Mouse (Mus musculus): ENCODE measurements at regions not wholly inside any gene's neighbourhood (a gene's known extent, or its start where the extent isn't known, plus 50 kb on each side); places are given as distances from the start of the nearest gene placed in this dataset.
A peak's percentile ranks its signal among the peaks of the same experiment; 100 is the strongest.
"Not testable (repeated sequence)": the region's sequence is repeated elsewhere in the genome, so short reads cannot be mapped to it uniquely, and the experiment has no call there.

DNA sequence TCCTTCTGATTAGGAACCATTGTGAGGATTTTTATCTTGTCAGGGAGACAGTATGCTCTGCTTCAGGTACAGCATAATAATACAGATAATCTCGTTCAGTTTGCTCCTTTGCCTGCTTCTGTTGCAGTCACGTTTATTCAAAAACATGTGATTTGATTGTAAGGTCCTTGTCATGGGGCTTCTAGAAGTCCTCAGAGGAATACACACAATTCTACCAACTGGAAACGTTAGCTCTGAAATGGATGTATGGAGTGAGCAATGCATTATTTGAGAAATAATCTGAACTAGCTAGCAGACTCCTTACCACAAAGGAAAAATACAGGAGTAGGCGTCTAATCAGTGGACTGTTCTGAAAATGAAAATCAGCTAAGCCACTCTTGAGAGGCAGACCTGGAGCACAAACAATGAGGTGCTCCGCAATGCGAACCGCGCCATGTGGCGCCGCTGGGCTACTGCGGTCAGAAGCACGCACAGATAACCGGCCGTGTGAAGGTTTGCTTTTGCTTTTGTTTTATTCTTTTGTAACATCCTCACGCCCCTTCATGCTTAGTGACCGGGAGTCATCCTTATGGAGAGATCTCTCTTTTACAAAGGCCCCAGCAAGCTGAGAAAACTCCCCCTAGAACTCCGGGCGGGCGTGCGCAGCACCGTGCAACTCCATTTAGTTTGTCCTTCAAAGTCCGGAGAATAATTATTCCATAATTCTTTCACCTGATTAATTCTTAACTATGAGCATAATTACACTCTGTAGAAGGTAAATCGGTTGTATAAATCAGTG, 419.7 kb downstream of the Nova1 start:
- ATAC-seq (ENCODE audit: low TSS enrichment) = peak; percentile 89

DNA sequence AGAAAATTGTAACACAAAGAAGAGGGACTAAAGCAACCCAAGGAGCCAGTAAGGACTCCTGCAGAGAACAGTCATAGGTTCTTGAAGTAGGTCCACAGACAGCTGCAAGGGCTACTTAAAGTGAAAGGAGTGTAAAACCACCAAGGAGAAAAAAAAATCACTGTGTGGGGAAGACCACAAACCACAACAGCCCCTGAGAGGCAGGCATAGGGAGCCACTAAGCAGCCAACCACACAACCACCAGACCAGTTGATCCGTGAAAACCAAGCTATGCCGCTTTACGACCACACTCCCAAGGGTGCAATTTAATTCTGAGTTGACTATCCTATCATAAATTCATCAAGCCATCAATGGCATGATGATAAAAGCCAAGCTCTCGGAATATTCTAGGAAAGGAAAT, 423.5 kb downstream of the Nova1 start:
- no peak for ATAC-seq (ENCODE audit: low TSS enrichment)

DNA sequence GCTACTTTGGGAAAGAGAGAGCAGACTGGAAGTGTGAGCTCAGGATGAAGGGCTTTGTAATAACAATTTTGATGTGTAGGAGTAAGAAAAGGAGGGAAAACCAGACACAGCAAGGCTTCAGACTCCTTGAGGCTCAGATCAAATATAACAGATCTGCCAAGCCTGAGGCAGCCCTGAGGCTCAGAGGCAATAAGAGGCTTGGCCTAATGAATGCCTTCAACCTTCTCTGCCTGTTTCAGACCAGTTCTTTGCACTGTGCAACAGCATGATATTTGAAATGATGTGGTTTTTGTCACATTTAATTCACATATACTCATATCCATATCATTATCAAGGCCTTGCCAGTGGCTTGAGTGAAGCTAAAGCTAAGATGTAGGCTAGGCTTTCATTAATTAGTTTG, 425.0 kb downstream of the Nova1 start:
- ATAC-seq (ENCODE audit: low TSS enrichment) = no peak

DNA sequence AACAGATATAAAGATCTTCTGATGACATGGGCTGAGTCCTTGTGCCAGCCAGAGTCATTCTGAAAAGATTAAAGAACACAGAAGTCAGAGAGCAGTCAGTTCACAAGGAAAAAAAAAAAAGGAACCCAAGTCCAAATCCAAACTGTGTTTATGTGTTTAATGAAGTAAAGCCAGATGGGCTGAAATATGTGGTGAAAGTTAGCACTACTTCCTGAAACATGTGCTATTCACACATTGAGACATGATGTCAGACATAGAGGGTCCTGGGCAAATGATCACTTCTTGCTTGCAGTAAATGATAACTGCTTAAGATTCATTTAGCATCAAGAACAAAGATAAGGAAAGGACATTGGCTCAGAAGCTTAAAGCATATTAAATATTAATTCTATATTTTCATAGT, 439.8 kb downstream of the Nova1 start:
- ATAC-seq (ENCODE audit: low TSS enrichment) = no peak

DNA sequence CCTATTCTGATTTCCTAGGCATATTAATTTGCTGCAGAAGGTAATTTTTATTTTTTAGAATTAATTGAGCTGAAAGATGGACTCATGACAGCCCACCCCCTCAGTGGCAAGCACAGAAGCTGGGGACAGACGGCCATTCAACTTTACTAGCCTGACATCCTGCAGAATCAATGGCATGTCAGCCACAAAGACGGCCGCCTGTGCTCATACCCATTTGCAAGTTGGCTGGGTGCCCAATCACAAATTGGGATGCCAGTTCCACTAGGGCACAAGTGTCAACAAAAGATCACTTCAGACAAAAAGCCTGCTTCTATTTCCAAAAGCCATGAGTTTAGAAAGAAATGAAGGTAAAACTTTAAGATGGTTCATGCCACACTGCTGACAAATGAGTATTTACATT, 447.0 kb downstream of the Nova1 start:
- ATAC-seq (ENCODE audit: low TSS enrichment) = no peak

DNA sequence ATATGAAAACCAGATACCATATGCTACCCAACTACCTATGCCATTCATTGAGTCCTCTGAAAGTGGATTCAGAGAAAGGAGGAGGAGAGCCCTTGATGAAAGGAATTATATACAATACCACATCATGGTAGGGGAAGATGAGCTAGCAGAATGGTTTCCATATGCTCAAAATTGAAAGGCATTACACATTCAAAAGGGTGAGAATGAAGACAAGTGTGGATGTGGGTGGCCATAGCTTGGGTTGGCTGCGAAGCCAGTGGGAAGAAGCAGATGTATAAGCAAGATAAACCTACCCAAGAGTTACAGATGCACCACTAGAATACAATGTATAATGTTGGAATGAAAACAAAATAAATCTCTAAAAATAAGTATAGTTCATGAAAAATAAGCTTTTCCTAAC, 485.4 kb downstream of the Nova1 start:
- ATAC-seq (ENCODE audit: low TSS enrichment) = peak; percentile 97

DNA sequence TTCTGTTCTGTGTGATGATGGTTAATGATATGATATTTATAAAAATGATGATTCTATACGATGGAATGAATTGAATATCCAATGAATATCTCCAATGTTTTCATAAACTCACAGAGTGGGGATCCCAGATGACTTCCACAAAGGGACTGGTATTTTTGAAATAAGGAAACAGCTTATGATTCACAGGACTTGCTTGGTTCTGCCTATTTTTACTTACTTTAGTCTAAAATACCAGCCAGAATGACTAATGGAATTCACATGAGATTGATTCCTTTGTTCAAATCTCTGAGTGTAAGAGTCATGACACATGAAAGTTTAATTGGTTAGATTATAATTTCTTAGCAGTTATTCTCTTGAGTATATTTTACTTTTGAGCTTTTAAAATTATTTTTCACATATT, 490.9 kb downstream of the Nova1 start:
- peak; percentile 81 for ATAC-seq (ENCODE audit: low TSS enrichment)

DNA sequence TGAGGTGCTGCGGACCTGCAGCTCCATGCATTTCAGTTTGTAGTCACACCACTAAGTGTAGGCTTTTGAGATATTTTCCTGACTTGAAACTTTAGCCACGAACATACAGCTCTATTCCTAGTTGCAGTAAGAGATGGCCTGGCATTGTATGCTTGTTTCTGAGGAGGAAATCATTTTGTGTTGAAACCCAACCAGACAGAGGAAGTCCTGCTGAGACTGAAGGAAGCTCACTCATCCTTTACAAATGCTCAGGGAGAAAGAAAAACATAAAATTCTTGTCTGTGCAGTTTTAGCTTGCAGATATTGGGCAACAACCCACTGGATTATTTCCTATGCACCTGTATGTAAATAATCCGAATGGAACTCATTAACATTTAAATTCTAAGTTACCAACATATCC, 495.5 kb downstream of the Nova1 start:
- no peak for ATAC-seq (ENCODE audit: low TSS enrichment)

DNA sequence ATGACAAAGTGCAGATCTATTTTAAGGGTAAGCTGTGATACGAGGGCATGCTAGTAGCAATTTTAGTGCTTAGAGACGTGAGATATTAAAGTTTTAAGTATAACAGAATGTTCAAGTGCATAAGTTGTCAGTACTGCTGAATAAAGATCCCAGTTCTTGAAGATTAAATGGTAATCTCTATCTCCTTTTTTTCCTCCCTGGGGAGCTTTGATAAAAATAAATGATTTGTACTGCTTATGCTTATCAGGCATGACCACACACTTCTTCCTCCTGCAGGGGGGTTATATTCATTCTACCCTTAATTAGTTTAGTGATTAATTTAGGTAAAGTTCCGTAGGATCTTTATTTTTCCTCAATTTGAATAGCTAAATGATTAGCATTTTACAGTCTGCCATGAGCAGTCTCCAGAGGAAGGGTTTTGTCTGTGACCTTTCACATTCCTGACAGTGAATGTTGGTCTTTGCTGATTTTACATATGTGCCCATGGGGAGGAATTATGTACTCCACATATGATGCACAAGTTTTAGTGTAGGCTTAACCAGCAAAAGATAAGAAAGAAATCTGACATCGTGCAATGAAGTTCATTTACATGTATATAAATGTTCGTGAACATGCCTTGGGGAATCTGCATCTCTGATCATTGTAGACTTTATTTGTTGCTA, 515.5 kb downstream of the Nova1 start:
- ATAC-seq (ENCODE audit: low TSS enrichment) = no peak

DNA sequence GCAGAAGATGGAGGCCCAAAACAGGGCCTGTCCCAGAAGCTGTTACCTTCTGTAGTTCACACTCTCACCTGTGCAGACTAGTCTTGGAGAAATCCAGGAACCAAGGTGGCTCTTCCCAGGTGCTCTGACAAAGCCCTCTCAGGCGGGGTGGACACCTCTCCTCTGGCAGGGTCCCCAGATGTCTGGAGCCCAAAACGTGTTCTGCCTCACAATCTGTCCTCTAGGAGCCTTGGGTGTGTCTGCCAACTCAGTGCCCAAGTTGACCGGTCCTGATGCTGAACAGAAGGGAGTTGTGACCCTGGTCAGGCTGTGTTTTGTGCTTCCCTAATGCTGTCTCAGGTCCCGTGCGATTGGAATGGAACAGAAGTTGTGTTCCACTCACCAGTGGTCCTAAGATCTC, 519.8 kb downstream of the Nova1 start:
- ATAC-seq (ENCODE audit: low TSS enrichment) = no peak

DNA sequence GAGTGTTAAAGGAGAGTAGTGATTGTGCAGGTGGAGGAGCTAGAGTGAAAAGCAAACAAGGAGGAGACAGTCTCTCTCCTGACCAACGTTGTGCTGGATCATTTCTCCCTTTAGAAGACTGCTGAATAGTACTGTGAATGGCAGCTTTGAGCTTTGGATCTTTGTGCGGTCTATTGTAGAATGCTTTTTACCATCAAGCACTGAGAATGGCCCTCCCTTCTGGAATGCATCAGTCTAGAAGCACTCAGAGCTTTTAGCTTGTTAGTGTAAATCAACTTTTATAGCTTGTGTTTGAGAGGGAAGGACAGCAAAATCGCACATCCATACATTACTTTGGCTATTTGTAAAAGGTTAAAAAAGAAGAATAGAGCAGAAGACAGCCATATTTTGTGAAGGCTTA, 534.2 kb downstream of the Nova1 start:
- no peak for ATAC-seq (ENCODE audit: low TSS enrichment)

DNA sequence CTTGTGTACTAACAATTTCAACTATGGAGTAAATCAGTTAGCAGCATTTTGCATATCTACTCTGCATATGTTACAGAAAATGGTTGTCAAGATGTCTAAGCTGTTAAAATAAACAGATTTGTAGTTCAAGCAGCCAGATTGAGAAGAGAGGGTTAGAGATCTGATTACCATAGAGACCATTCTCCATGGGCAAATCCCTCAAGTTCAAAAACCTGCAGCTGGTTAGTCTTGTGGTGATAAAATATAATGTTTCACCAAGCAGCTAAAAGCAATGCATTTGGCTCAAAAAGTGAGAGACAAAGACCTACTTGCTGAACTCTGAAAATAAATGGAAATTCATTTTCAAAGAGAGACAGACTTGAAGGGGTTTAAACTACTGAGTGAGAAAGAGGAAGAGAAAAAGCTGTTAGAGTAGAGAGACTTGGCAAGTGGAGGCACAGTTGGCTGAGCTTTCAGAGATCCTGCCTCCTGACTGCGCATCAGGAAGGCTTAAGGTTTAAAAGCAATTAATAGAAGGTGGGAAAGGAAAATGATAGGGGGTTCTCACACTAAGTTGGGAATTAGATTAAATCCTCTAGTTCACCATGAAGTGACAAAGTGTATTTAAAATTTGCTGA, 570.2 kb downstream of the Nova1 start:
- peak; percentile 38; the same call in 1 of the 2 replicates for ATAC-seq (ENCODE audit: low TSS enrichment)

DNA sequence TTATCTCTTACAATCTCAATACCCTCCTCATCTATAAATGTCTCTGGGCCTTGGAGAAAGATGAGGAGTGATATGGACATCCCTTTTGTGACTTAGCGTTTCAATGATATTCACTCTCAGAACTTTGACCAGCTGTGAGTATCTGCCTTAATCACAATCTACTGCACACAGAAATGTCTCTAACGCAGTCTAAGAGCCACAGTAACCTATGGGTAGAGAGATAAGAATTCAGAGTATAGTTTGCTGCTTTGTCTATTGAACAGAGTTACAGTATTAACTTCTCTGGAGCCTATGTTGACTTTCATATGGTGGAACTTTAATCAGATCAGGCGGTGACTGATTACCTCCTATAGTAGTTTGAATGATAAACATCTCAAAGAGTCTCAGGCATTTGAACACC, 573.8 kb downstream of the Nova1 start:
- no peak for ATAC-seq (ENCODE audit: low TSS enrichment)

DNA sequence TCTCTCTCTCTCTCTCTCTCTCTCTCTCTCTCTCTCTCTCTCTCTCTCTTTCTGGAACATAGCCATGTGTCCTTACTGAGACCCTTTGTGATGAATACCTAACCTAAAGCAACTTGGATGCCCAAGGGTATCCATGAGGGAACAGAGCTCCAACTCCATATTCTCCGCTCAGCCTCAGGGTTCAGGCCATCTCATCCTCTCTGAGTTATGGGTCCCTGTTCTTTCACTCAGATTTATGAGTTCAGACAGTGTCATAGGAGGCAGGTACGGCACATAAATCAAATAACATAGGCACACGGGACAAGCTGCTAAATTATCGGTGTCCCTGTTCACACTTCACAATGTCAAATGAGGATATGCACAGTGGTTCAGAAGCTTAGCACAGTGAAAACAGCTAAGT, 586.4 kb downstream of the Nova1 start:
- ATAC-seq (ENCODE audit: low TSS enrichment) = no peak

DNA sequence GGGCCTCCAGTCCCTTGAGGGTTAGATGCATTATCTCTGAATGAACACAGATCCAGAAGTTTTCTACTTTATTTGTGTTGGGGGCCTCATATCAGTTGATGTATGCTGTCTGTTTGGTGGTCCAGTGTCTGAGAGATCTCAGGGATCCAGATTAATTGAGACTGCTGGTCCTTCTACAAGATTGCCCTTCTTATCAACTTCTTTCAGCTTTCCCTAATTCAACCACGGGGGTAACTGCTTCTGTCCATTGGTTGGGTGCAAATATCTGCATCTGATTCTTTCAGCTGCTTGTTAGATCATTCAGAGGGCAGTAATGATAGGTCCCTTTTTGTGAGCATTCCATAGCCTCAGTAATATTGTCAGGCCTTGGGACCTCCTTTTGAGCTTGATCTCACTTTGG, 603.4 kb downstream of the Nova1 start:
- ATAC-seq (ENCODE audit: low TSS enrichment) = not testable (repeated sequence)

DNA sequence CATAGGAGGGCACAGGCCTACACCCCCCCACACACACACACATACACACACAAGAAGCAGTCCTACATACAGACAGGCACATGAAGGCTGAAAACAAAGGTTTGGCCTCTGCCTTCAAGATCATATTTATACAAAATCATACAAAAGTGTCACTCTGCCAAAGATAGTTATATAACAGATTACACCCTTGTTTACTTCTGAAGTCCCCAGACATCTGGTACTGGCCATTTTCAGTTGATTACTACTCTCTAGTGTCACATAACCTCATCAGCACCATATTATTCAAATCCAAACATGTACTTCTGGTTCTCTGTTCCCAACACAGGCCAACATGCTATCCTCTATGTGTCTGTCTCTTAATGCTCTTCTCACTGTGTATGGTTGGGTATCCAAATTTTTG, 619.7 kb downstream of the Nova1 start:
- no peak for ATAC-seq (ENCODE audit: low TSS enrichment)

DNA sequence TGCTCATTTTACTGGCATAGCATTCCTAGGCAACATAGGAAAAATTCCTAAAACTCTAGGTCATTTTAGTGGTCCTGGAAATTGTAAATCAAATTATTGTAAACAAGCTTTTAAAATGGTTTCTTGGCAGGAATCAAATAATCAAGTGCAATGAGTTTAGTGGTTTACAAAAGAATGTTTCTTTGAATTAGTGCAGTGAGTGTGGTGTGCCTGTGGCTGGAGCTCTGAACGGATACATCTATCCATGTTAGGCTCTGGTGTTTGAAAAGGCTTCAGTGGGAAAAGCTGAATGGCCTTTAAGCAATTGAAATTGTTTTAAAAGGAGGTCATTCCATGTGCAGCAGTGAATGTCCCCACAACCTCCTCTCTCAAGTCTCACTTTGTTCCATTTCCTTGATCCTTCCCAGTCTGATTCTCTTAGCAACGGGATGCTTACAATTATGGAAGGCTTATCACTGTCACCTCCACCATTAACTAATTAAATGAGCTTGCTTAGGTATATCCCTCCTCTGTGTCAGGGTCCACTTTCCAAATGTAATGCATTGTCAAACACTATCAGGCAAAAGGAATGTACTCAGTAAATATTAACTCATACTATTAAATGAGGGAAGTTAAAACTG, 621.1 kb downstream of the Nova1 start:
- ATAC-seq (ENCODE audit: low TSS enrichment) = no peak

DNA sequence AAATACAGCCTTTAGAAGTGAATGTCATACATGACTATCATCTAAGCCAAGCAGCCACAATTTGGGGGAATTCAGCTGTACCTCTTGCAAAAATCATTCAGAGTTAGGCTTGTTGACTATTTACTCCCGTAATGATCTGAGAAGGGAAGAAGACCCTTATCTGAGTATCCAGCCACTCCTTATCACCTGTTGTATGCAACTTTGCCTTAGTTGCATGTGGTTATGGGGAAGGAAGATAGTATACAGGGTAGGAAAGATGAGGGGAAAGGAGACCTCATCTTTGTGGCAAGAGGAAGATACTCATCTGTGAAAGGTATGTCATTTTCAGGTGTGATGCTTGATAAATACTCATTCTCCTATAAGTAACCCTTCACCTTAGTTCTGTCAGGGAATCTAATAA, 624.6 kb downstream of the Nova1 start:
- ATAC-seq (ENCODE audit: low TSS enrichment) = no peak

All from frontal cortex, adult (tissue).